Mouse (Mus musculus) B cell, adult 67 days (primary cell): ENCODE data around the gene Ccdc43. TPM values are rescaled to one million over a fixed set of nuclear protein-coding genes. Genes with fewer than 3 reads are reported as not detected.

Source experiments
- total RNA-seq, 2 experiments: library from RNA; stranded (reverse); gene quantifications; 4 replicates each; pipeline ENCODE4 v1.2.4; 2023

Gene Ccdc43
- total RNA-seq = 10 to 100 TPM; 24.4 to 25.1 TPM

GRCm38 (mm10) chr11:102697338-102698017 is at the start of gene Ccdc43:
Gene Ccdc43, minus strand, starts transcription at chr11:102697782.

GRCm38 (mm10) chr11:102663416-102663815 is 34.2 kb downstream of the Ccdc43 start, which contains the start of gene Meioc:
Gene Meioc, plus strand, starts transcription at chr11:102663716.

Other genes with a start within 250 kb of the Ccdc43 start
- 1 to 10 TPM; 6.4 to 7.9 TPM for gene Itga2b, start 227.7 kb downstream of the Ccdc43 start, total RNA-seq
- gene Gpatch8, start 141.4 kb downstream of the Ccdc43 start, total RNA-seq = 10 to 100 TPM; 61.3 to 65.5 TPM
- gene Gm11627, start 118.3 kb downstream of the Ccdc43 start, total RNA-seq = not detected
- gene Fzd2, start 93.4 kb downstream of the Ccdc43 start, total RNA-seq = not detected
- not detected for gene Meioc, start 34.1 kb downstream of the Ccdc43 start, total RNA-seq
- gene Adam11, start 63.7 kb upstream of the Ccdc43 start, total RNA-seq = under 1 TPM in 1 of 2 experiments, not detected in 1; 0.52 TPM
- not detected for gene Gjc1, start 121.9 kb upstream of the Ccdc43 start, total RNA-seq
- not detected for gene Higd1b, start 138.1 kb upstream of the Ccdc43 start, total RNA-seq
- gene Eftud2, start 183.2 kb upstream of the Ccdc43 start, total RNA-seq = 100 to 1,000 TPM; 128 to 132 TPM
- not detected for gene Ccdc103, start 183.4 kb upstream of the Ccdc43 start, total RNA-seq
- not detected for gene Fam187a, start 187.4 kb upstream of the Ccdc43 start, total RNA-seq
- gene Gfap, start 203.1 kb upstream of the Ccdc43 start, total RNA-seq = not detected
- under 1 TPM; 0.21 to 0.84 TPM for gene Kif18b, start 227.3 kb upstream of the Ccdc43 start, total RNA-seq
- gene C1ql1, start 248.9 kb upstream of the Ccdc43 start, total RNA-seq = not detected